Mouse (Mus musculus): ENCODE measurements at regions not wholly inside any gene's neighbourhood (a gene's known extent, or its start where the extent isn't known, plus 50 kb on each side); places are given as distances from the start of the nearest gene placed in this dataset.

DNA sequence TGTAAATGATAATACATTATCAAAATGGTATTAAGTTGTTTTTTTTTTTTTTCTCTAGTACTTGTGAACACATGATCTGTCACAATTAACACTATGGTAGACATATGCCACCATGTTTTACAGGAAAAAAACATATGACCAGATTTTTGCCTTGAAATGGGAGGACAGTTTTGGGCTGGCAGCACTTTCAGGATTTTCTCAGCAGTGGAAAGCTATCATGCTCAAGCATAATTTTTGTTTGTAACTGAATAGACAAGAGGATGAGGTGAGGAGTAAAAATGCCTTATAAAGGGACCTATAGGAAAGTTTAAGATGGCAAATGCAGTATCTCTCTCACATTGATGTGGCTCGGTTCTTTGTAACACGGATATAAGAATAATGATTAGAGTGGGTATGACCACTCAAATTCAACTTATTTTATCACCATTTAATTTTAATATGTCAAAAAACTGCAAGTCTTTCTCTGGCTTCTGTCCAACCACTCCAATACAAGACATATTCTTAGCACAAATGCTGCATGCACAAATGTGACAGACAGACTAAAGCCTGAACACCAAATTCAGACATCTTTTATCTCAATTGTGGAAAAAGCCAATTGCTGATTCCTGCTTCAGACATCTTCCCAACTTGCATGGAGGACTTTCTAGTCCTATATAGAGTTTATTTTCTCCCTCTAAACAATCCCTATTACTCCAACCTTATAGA lies 1206.6 kb downstream of the Zpld1 start:
- TF ChIP-seq POLR2A (IDR thresholded peaks at IDR 0.05; ENCODE audit: insufficient read length, low read depth): no peak
- no peak for TF ChIP-seq MAX (IDR thresholded peaks at IDR 0.05; ENCODE audit: low read depth)
- TF ChIP-seq E2F4 (IDR thresholded peaks at IDR 0.05; ENCODE audit: insufficient read depth): no peak
- no peak for TF ChIP-seq MYOD1 (IDR thresholded peaks at IDR 0.05; ENCODE audit: control insufficient read depth in 1 of 3, insufficient read length in 2 of 3, low read depth in 2 of 3)
- TF ChIP-seq TCF12 (IDR thresholded peaks at IDR 0.05; ENCODE audit: insufficient read depth, poor library complexity, severe bottlenecking): no peak
- no peak for TF ChIP-seq USF1 (IDR thresholded peaks at IDR 0.05; ENCODE audit: low read depth)
- TF ChIP-seq MYOG (IDR thresholded peaks at IDR 0.05; ENCODE audit: control insufficient read depth in 1 of 3, insufficient read depth in 1 of 3, insufficient read length in 2 of 3, low read depth in 2 of 3): no peak
- no peak for TF ChIP-seq POLR2AphosphoS2 (IDR thresholded peaks at IDR 0.05; ENCODE audit: insufficient read length, low read depth)
- TF ChIP-seq SRF (IDR thresholded peaks at IDR 0.05; ENCODE audit: control insufficient read depth, insufficient read length, low read depth): no peak
- TF ChIP-seq TCF3 (IDR thresholded peaks at IDR 0.05; ENCODE audit: insufficient read length, low read depth): no peak

All from myocyte (in vitro differentiated cells).